Mouse (Mus musculus): ENCODE results near the gene Celsr2.

Celsr2 gene

GRCm38 (mm10) chr3:108372691-108373090, 42.7 kb downstream of the Celsr2 start:
- no peak for DNase-seq

DNA sequence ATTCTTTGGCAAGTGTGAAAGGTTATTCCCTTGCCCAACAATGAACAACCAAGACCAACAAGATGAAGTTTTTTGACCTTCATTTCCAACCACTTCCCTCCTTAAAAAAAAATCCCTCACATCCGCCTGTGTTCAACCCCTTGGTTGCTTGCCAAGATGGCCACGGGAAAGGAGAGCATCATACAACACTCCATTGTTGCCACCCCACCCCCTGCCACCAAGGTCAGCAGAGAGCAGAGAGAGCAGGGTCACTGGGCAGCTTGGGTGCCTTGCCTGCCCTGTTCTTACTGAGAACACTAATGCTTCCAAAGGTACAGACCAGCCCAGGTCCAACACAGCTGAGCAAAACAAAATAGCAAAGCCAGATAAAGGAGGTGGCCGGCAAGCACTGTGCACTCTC, 43.1 kb downstream of the Celsr2 start:
- no peak for DNase-seq

GRCm38 (mm10) chr3:108368721-108369120, 46.6 kb downstream of the Celsr2 start:
- DNase-seq: no peak

- DNase-seq: no peak
These were observed 47.5 kb downstream of the Celsr2 start for GRCm38 (mm10) chr3:108367828-108368227.

- no peak for DNase-seq
These were observed 48.2 kb downstream of the Celsr2 start for GRCm38 (mm10) chr3:108367173-108367572.

DNA sequence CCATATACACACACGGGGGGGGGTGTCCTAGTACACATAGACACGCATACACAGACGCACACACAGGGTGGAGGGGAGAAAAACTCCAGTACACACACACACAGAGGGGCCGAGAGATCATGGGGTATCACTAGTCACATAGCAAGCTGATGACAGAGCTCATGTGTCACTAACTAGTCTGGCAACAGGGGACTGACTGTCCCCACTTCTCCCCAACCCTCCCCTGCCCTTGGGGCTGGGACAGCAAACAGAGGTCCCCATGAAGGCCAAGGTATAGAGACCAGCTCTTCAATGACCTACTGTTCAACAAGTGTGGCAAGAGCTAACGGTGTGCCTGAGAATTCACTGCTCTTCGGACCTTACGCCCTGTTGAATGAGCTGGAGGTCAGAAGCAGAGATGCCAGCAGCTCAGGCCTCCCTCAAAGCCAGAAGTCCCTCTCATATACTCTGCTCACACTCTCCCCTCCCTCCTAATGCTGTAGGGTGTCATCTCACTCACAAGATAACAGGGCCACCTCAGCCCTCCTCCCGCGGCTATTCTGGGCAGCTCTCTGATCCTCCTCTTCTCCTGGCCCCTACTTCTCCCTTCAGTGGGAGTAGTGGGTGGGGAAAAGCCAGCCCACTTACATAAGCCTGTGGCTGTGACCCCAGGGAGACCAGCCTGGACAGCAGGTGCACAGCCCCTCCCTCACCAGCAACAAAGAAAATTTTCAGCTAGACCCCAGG, 50.9 kb downstream of the Celsr2 start, which contains the start of gene Mybphl:
Mybphl (plus strand) TSS at position 642 of the 726 bp plus-strand sequence.
- no peak for DNase-seq

GRCm38 (mm10) chr3:108363626-108364025, 51.7 kb downstream of the Celsr2 start:
- no peak for DNase-seq

- DNase-seq: no peak
These were observed 54.5 kb downstream of the Celsr2 start for GRCm38 (mm10) chr3:108360894-108361293.

DNA sequence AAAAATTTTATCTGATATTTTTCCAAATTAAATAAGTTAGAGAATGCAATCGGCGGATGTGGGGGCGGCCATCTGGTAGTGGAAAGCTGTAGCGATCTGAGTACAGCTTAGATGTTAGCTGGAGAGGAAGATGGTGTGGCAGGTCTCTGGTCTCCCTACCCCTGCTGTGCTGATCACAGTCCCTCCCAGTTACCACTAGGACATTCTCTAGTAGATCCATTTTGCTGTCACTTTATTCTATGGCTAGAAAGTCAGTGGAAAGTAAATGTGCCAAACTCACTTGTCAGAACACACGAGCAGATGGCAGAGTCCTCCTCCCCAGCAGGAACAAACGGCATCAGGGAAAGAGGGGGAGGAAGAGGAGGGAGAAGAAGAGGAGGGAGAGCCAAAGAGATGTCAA, 56.9 kb downstream of the Celsr2 start:
- no peak for DNase-seq

- no peak for DNase-seq
These were observed 58.3 kb downstream of the Celsr2 start for GRCm38 (mm10) chr3:108357051-108357450.

- DNase-seq: no peak
These were observed 60.1 kb downstream of the Celsr2 start for GRCm38 (mm10) chr3:108355245-108355644.

- DNase-seq: no peak
These were observed 67.0 kb downstream of the Celsr2 start for GRCm38 (mm10) chr3:108348376-108348775.

DNA sequence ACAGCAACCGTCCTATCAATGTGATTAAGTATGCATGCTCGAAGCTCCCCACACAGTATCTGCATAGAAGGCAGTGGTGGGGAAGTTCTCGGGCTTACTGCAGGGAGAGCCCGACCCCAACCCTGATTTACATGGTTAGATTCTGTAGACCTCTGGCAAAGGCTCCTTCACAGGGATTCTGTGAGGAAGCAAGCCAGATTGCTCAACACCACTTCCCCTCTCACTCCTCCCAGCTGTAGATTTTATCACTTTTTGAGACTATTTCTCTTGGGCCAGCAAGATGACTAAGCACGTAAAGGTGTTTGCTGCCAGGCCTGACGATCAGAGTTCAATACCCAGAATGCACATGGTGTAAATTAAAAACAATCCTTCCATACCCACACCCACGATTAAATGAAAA, 69.5 kb downstream of the Celsr2 start:
- no peak for DNase-seq

GRCm38 (mm10) chr3:108342185-108342584, 73.2 kb downstream of the Celsr2 start:
- no peak for DNase-seq

DNA sequence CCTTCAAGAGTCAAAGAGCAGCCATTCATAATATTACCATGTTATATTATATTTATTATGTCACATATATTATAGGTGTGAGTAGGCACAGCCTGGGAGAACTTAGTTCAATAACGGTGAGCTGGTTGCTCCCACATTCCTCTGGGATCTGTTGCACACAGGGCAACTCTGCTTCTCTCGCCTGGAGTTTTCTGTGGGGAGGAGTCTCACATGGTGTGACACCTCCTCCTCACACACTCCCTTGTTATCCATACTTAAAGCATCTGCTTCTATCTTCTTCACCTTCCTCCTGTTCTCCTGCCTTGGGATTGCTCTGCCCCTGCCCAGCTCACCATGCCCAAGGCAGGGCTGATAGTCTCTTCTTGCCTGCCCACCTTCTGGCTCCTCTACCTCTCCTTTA, 74.3 kb downstream of the Celsr2 start:
- no peak for DNase-seq
